Mouse (Mus musculus) liver, embryonic 14.5 days (tissue): Measurements from ENCODE around the gene Rer1.

Experiments
- CTCF ChIP-seq: IDR thresholded peaks from 2 replicates; pipeline ENCODE4 v1.5.1; 2016; ENCODE audit warnings: antibody characterized with exemption, low read depth, control low read depth
- EP300 ChIP-seq: IDR thresholded peaks from 2 replicates; pipeline ENCODE4 v1.6.1; 2016; ENCODE audit warnings: antibody characterized with exemption, low read depth

GRCm38 (mm10) chr4:155125310-155125709 is 39.1 kb upstream of the Rer1 start:
- TF ChIP-seq CTCF (no peak), EP300 (no peak)
